Mouse (Mus musculus): ENCODE data around the gene Zfp2. TPM values are rescaled to one million over a fixed set of nuclear protein-coding genes. Genes with fewer than 3 reads are reported as not detected.

Zfp2 gene
- polyA plus RNA-seq, 1 experiment from 2014 or later, result 2.1 TPM

GRCm38 (mm10) chr11:50849310-50849709 is 66.7 kb downstream of the Zfp2 start:
- Histone ChIP-seq H3K4me3 (ENCODE audit: low read depth, low read length) (no peak overlapping the region), H3K4me2 (replicated peaks; ENCODE audit: low read depth) (no peak overlapping the region), H3K9me3 (ENCODE audit: control insufficient read depth) (no peaks in the 10 kb centered on the region), H3K9ac (ENCODE audit: low read depth, low read length) (no peak overlapping the region), H3K27me3 (replicated peaks; ENCODE audit: control insufficient read depth, insufficient read depth, low read length) (peaks cover 54% of the 10 kb centered on the region), H3K27ac (ENCODE audit: low read depth, low read length) (no peak overlapping the region), H3K4me1 (replicated peaks; ENCODE audit: control insufficient read depth, insufficient read depth, low read length) (no peaks in the 10 kb centered on the region), H3K36me3 (ENCODE audit: control insufficient read depth, insufficient read depth) (no peaks in the 10 kb centered on the region)
- ATAC-seq, result no peak
- 6% methylated on average over 10 of the region's 10 CpGs for WGBS
- no peak for TF ChIP-seq CTCF (IDR thresholded peaks at IDR 0.05; ENCODE audit: low read depth)

Other genes with a start within 250 kb of the Zfp2 start
- 3.4 and 3.5 TPM in 2 replicates for gene Zfp354c, start 88.4 kb downstream of the Zfp2 start, polyA plus RNA-seq (2015; fragmentation: Nextera tagmentation; extraction: Ambion mirVana)
- 0.08 and 0.18 TPM in 2 replicates for gene Zfp879, start 74.6 kb downstream of the Zfp2 start, polyA plus RNA-seq (2015; fragmentation: Nextera tagmentation; extraction: Ambion mirVana)
- gene Grm6, start 65.5 kb downstream of the Zfp2 start, polyA plus RNA-seq (2015; fragmentation: Nextera tagmentation; extraction: Ambion mirVana), result not detected in 2 replicates
- gene Zfp454, start 28.5 kb downstream of the Zfp2 start, polyA plus RNA-seq (2015; fragmentation: Nextera tagmentation; extraction: Ambion mirVana), result 1.1 and 1.2 TPM in 2 replicates
- 0.54 and 0.63 TPM in 2 replicates for gene Zfp354b, start 15.5 kb upstream of the Zfp2 start, polyA plus RNA-seq (2015; fragmentation: Nextera tagmentation; extraction: Ambion mirVana)
- gene 4933414I15Rik, start 27.6 kb upstream of the Zfp2 start, polyA plus RNA-seq (2015; fragmentation: Nextera tagmentation; extraction: Ambion mirVana), result not detected in 2 replicates
- not detected in 2 replicates for gene Prop1, start 37.6 kb upstream of the Zfp2 start, polyA plus RNA-seq (2015; fragmentation: Nextera tagmentation; extraction: Ambion mirVana)
- gene Olfr1378, start 50.4 kb upstream of the Zfp2 start, polyA plus RNA-seq (2015; fragmentation: Nextera tagmentation; extraction: Ambion mirVana), result not detected in 2 replicates
- gene Olfr1377, start 65.8 kb upstream of the Zfp2 start, polyA plus RNA-seq (2015; fragmentation: Nextera tagmentation; extraction: Ambion mirVana), result not detected in 2 replicates
- gene Olfr51, start 87.4 kb upstream of the Zfp2 start, polyA plus RNA-seq (2015; fragmentation: Nextera tagmentation; extraction: Ambion mirVana), result not detected in 2 replicates
- gene Olfr54, start 98.1 kb upstream of the Zfp2 start, polyA plus RNA-seq (2015; fragmentation: Nextera tagmentation; extraction: Ambion mirVana), result not detected in 2 replicates
- not detected in 2 replicates for gene Olfr1375, start 131.9 kb upstream of the Zfp2 start, polyA plus RNA-seq (2015; fragmentation: Nextera tagmentation; extraction: Ambion mirVana)
- 2.3 and 2.6 TPM in 2 replicates for gene Zfp354a, start 143.1 kb upstream of the Zfp2 start, polyA plus RNA-seq (2015; fragmentation: Nextera tagmentation; extraction: Ambion mirVana)

All from intestine, postnatal 0 days (tissue).